Mouse (Mus musculus) CD4-positive helper T cell, adult 2 months (primary cell): Measurements from ENCODE around the gene Sema4d.

ENCODE experiments used
- DNase-seq: peaks from one replicate; pipeline ENCODE4 v3.0.0-alpha.2; 2012; ENCODE audit warnings: low read depth, missing footprints, low spot score

The Sema4d gene

GRCm38 (mm10) chr13:51814646-51815045 is 21.1 kb upstream of the Sema4d start:
- peak; percentile 84 for DNase-seq

DNA sequence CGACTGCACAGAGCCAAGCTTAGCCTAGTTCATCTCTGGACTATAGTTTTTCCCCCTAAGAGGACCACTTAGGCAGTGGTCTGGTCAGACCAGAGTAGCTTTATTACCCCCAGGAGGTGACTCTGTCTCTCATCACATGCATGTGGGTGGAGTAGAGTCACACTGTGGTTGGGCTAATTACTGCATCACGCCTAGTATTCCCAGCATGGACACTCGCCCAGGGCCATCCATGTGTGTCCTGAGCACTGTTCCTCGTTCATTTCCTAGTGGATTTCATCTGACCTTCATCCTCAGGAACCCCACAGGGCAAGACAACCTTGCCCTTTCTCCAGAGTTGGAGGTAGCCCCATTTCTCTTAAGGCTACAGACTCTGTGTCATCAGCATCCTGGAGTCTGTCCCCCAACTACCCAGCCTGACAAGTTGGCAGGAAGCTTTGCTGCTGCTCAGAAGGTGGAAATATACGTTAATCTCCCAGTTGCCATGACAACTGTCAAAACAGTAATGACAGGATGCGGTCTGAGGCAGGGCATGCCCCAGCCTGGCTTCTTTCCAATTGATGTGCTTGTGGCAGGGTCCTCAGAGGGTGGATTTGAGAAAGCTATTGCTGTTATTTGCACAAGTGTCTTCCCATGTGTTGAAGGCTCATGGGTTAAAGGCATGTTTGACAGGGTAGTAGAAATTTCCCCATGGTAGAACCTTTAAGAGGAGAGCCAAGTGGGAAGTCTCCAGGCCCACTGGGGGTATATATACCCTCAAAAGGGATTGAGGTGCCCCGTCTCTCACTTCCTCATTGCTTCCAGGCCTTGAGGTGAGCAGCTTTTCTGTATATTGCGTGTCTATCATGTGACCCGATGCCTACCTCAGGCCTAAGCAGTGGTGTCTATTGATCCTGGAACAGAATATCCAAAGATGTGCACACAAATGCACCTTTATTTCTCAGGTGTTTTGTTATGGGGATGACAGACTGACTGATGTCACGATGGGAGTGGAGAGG is 20.4 kb upstream of the Sema4d start:
- DNase-seq, result peak; percentile 98

DNA sequence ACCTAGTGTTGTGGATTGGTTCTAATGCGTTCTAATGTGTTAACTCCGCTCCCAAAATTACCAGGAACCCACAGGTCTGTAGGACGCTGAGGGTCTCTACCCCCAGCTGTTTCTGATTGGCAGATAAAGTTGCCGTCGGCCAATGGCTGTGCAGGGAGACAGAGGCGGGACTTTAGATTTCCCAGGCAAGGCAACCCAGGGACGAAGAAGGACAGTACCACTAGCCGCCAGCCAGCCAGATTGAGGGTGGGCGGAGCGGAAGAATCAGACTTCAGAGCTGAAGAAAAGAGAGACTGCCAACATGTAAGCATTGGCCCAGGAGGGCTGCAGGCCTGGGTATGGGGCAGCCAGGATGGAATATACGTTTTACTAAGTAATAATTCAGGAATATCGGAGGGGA is 14.6 kb upstream of the Sema4d start:
- no peak for DNase-seq

GRCm38 (mm10) chr13:51806220-51806619 is 12.7 kb upstream of the Sema4d start:
- DNase-seq, result no peak

DNA sequence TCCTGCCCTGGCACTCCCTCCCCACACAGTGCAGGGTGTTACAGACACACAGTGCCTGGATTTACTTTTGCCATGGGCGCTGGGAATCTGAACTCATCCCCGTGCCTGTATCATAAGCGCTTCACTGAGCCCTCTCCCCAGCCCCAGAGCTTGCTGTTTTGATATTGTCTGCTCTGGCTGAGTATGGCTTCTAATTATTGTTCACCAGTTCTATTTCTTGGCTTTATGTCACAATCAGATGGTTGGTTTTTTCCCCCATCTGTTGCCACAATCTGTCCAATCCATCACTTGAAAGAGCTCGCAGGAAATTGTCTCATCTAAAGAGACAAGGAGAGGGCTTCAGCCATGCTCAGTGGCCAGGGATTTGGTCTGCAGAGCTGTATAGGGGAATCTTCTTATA is 12.1 kb upstream of the Sema4d start:
- no peak for DNase-seq

- DNase-seq, result peak; percentile 93
These were observed 7.4 kb upstream of the Sema4d start for GRCm38 (mm10) chr13:51800921-51801320.

- DNase-seq, result peak; percentile 83
These were observed 6.4 kb upstream of the Sema4d start for GRCm38 (mm10) chr13:51799735-51800522.

DNA sequence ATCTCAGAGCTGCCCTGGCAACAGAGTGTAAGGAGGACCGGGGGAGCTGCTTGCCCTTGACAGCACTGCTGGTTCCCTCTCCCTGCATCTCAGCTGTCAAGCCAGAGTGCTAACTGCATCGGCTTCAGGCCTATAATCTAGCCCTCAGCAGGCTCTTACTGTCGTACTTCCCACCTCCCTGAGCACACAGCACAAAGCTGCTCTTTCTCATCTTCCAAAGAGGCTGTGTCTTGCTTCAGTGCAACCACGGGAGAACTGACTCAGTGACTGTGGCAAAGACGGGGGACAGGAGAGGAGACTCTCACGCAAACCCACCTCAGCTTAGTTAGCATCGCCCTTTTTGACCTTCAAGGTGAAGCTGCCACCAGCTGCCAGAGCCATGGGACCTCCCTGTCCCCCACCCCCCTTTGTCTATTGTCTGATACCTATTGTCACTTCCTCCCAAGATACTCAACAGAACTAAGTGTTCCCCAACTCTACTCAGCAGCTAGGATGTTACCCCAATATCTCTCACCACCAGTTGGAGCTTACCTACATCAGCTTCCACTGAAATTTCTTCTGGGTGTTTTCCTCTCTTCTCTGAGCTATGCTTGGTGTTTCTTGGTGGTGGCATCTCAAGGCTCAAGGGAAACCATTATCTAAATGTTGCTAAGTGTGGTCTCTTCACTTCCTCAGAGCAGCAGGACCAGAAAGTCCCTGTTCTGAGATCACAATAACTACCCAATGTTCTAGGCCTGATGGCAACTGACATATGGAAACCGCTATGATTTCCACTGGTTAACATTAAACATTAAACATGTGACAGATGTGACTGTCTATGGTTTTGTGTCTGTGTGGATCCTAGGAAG is 4.6 kb upstream of the Sema4d start:
- DNase-seq, result peak; percentile 83

DNA sequence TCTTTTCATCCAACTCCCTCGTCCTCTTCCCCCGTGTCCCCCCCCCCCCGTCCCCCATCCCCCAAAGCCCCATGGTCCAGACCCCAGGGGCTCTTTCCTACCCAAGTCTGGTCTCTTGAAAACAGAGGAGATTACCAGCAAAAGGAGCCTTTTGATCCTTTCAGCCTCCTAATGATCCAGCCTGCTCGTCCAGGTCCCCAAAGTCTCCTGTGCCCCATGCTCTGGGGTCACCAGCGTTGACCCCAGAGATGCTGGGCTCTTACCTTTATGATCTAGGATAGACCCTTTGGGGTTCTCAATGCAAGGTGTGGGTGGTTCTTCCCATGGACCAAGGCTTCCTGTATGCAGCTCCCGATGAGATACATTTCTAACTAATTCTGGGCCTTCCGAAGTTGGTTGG is 401 bp upstream of the Sema4d start:
- DNase-seq, result no peak

DNA sequence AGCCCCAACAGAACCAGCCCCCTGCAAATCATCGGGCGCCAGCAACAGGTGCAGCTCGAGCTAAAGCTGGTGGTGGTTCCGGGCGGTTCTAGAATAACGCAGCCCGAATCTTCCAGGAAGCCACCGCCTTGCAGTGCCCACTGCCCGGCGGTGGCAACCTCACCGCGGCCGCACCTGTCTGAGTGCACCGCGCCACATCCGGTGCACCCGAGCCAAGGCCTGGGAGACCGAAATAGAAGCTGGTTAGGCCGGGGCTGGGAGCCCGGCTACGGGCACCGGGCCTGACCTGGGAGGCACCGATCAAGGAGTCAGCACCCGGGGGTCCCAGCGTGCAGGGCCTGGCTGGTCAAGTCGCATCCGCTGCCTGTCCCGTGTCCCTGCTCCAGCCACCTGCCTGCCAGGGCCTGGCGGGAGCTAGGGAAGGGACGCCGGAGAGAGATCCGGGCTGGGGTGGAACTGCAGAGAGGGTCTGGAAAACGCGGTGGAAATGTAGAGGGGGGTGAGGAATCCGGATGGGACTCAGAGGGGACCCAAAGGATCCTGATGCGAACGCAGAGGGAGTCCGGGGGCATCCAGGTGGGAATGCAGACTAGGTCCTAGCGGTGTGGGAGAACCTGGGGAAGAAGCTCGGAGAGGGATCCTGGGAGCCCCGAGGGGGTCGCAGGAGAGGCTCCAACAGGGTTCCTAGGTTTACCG is 670 bp downstream of the Sema4d start:
- DNase-seq, result peak; percentile 88

- no peak for DNase-seq
These were observed 1.4 kb downstream of the Sema4d start for GRCm38 (mm10) chr13:51792135-51792573.

DNA sequence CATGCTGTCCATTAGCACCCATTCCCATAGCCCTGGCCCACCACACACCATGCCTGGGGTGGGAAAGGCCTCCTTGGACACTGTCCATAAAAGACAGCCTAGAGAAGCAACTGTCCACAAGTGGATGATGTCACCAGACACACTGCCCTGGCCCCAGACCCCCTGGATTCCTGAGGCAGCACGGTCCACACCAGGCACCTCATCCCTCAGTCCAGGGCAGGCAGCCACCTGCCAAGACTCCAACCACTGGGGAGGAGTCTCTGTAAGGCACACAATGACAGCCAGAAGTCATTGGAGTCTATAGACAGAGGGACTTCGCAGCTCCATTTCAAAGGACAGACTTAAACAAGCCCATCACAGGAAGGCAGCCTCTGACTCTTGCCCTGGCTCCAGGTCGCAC is 1.9 kb downstream of the Sema4d start:
- DNase-seq, result no peak

DNA sequence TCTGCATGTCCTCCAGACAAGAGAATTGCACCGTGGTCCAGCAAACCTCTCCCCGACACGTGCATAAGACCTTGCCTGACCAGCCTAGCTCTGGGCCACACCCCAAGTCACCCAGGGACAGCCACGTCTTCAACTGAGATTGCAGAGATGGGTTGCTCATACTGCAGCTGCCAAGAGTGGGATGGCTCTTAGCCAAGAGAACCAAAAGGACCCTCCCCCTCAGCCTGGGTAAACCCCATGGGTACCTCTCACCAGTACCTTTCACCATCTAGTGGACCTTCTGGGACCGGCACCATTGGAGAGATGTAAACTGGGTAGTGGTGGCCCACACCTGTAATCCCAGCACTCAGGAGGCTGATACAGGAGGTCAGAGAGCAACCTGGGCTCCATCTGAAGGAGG is 2.8 kb downstream of the Sema4d start:
- peak; percentile 56 for DNase-seq

DNA sequence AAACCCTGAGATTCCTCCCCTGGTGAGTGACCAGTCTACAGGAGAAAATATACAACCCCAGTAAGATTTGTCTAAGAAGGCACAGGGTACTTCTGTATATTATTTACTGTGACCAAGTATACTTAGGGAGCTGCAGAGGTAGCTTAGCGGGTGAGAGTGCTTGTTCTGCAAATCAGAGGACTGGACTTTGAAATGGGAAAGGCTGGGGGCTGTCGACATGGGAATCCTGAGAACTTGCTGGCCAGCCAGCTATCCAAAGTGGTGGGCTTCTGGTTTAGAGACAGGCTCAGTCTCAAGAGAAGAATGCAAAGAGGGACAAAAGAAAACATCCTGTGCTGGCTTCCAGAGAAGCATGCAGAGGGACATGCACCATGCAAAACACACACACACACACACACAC is 5.7 kb downstream of the Sema4d start:
- no peak for DNase-seq

DNA sequence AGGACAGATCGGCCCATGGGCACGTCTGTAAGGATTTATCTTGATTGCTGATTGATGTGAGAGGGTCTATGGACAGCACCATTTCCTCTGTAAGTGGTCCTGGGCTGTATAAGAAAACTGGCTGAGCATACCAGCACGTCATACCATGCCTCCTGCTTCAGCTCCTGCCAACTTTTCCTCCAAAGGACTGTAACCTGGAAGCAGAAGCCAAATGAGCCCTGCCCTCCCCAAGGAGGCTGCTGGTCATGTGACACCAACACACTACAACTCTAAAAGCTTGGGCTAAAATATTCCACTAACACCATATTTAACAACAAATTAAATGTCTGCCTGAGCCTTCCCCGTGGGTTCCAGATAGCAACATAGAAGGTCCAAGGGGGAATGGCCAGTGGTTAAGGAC is 6.9 kb downstream of the Sema4d start:
- no peak for DNase-seq

DNA sequence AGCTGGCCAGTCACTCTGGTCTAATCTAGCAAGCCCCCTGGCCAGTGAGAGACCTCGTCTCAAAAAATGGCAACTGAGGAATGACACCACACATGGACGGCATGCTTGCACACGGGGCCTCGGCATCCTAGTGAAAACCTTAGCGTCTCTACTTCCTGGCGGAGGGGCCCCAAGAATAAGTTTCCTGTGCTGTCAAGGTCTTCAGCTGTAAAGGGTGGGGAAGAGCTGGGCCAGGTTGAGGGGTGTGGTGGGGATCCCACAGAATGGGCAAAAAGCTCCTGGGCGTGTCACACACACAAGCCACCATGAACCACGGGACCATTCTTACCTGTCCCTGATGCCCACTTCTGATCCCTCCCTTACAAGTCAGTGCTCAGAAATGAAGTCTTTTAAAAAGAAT is 9.1 kb downstream of the Sema4d start:
- no peak for DNase-seq

DNA sequence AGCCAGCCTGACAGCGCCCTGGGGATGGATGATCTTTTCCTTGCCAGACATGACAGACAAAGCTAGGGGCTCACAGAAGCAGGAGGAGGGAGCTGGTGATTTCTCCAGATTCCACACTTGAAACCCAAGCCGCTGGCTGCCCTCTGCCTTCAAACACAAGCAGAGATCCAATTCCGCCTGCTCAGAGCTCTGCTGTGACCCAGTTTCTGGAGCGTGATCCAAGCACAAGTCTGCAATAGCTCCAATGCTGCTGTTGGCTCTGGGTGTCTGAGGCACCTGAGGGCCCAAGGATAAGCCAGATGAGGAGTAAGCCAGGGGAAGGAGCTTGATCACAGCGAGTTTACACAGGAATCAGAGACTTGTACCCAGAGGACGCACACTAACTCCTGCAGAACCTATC is 9.7 kb downstream of the Sema4d start:
- no peak for DNase-seq

DNA sequence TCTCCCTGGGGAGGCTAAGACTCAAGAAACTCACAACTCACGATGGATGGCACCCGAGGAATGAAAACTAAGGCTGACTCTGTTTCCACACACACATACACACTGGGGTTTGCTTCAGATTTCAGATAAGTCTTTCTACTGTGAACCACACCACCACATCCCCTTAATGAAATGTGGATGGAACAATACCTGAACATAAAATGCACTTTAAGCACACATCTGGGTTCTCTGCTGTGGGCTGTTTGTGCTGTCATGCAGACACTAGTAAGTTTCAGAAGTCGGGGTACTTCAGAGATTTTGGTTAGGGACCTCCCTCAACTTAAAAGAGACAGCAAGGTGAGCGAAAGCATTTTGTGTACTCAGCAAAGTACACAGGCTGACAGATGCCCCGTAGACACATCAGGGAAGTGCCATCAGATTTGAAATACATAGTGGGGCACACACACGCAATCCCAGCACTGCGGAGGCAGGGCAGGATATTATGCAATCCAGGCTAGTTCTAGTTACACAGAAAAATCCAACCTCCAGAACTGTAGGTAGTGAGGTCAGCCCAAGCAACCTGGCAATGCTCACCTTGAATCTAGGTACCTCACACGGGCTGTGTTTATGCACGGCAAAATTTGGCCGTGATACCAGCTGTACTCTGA is 12.9 kb downstream of the Sema4d start:
- DNase-seq, result peak; percentile 75

DNA sequence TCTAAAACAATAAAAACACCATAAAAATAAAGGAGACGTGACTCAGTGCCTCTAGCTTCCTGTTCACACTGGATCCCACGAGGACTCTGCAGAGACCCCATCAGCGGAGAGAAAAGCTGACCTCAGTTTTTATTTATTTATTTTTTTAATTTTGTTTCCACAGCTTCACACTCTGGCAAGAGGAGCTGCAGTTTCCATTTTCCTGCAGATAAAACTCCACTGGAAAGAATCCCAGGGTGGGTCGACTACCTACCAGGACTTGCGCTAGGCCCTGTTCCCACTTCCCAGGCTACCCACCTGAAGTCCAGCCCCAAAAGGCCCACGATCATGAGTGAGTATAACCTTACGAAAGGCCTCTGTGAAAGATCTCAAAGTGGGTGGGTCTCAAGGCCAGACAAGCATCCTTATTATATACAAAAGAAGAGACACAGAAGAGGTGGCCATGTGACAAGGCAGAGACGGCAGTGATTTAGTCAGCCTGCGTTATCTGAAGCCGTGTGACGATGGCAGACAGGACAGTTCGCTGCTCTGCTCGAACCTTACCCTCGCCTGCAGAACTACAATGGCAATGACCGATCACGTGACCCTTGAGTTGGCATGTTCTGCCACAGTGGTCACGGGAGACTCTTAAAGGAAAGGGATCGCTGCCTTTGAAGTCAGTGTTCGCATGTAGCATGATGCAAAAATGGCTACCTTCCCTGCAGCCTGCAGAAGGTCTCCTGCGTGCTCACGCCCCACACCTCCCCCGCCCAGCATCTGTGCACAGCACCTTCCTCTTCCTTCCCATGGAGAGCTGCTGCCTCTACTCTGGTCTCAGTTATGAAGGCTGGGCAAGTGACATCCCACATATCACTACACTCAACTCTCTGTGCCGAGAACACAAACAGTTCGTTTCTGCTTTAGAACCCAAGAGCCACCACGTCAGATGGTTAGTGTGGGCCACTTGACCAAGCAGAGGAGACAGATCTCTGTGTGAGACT is 14.3 kb downstream of the Sema4d start:
- no peak for DNase-seq
